Mouse (Mus musculus): ENCODE measurements around the gene 9530068E07Rik.

GRCm38 (mm10) chr11:52418358-52418757 is 22.1 kb downstream of the 9530068E07Rik start:
- TF ChIP-seq CTCF (conservative IDR thresholded peaks at IDR 0.05 in 1 of 2, IDR thresholded peaks at IDR 0.05 in 1 of 2; ENCODE audit: low read depth in 2 of 2, low read length in 2 of 2) (no peak), POLR2A (IDR thresholded peaks at IDR 0.05; ENCODE audit: low read depth, low read length) (no peak), TBP (conservative IDR thresholded peaks at IDR 0.05; ENCODE audit: low read depth, low read length) (no peak), JUND (conservative IDR thresholded peaks at IDR 0.05; ENCODE audit: low read depth, low read length) (no peak), USF1 (IDR thresholded peaks at IDR 0.05; ENCODE audit: low read depth, low read length) (no peak), EP300 (IDR thresholded peaks at IDR 0.05; ENCODE audit: low read length) (no peak), POLR2AphosphoS2 (IDR thresholded peaks at IDR 0.05; ENCODE audit: low read depth, low read length) (no peak), GABPA (IDR thresholded peaks at IDR 0.05; ENCODE audit: insufficient replicate concordance, low read depth, low read length) (no peak), MXI1 (IDR thresholded peaks at IDR 0.05; ENCODE audit: low read depth, low read length) (no peak), NELFE (IDR thresholded peaks at IDR 0.05; ENCODE audit: low read depth, low read length) (no peak), RCOR1 (conservative IDR thresholded peaks at IDR 0.05; ENCODE audit: low read depth, low read length) (no peak), UBTF (IDR thresholded peaks at IDR 0.05; ENCODE audit: low read depth, low read length) (no peak), E2F4 (IDR thresholded peaks at IDR 0.05; ENCODE audit: insufficient replicate concordance, low read depth, low read length) (no peak)
